Mouse (Mus musculus): ENCODE measurements around the gene Gm20605. TPM values are rescaled to one million over a fixed set of nuclear protein-coding genes. Genes with fewer than 3 reads are reported as not detected.
A peak's percentile ranks its signal among the peaks of the same experiment; 100 is the strongest.

The Gm20605 gene
- total and polyA plus RNA-seq, 2 experiments from 2014 or later = 2.4 to 6.1 TPM

DNA sequence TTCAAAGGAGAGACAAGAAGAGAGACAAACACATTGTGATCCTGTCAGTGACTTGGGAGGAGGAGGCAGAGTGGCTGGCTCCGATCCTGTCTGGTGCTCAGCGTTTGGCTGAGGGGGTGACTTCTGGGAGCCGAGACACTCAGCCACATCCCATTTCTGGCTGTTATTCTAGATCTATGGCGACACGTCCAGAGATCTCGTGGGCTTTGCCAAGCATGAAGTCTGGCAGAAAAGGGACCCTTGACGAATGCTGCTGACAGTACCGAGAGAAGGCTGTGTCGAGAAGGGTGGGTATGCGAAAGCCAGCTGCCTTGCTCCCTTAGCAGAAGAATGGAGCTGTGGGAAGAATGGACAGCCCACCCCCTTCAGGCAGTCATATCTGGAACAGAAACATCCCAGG is 40.0 kb downstream of the Gm20605 start:
- TF ChIP-seq CTCF (IDR thresholded peaks at IDR 0.05; ENCODE audit: low read depth) = no peak
- WGBS = 62% methylated on average over 10 of the region's 10 CpGs
- DNase-seq (peak; percentile 43), ATAC-seq (peak; percentile 47; the same call in 1 of the 2 replicates)
- no peak overlapping the region for H3K4me3 ChIP-seq (ENCODE audit: low read depth, low read length)
- H3K9ac ChIP-seq = no peak overlapping the region
- no peak overlapping the region for H3K4me2 ChIP-seq (ENCODE audit: low read depth)
- H3K27me3 ChIP-seq (ENCODE audit: insufficient read depth, low read length) = no peaks in the 10 kb centered on the region
- H3K36me3 ChIP-seq (ENCODE audit: insufficient read depth) = peaks cover 29% of the 10 kb centered on the region
- H3K27ac ChIP-seq (ENCODE audit: low read depth, low read length) = no peak overlapping the region
- no peaks in the 10 kb centered on the region for H3K9me3 ChIP-seq (ENCODE audit: low read length)
- no peaks in the 10 kb centered on the region for H3K4me1 ChIP-seq (ENCODE audit: insufficient read depth)

DNA sequence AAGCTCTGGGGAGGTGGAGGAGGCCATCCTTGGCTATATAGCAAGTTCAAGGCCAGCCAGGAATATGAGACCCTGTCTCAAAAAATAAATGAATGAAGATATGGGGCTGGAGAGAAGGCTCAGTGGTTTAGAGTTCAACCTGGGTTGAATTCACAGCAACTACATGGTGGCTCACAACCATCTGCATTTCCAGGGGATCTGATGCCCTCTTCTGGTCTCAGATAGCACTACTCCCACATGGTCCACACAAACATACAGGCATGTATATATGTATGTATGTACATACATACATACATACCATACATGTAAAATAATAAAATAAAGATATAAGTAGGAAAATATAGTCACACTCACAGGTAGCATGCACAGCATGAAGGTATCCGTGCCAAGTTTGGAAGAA is 41.3 kb downstream of the Gm20605 start:
- peak; percentile 48 for TF ChIP-seq CTCF (IDR thresholded peaks at IDR 0.05; ENCODE audit: low read depth)
- Histone ChIP-seq H3K36me3 (ENCODE audit: insufficient read depth) (peaks cover 18% of the 10 kb centered on the region), H3K4me1 (ENCODE audit: insufficient read depth) (no peaks in the 10 kb centered on the region), H3K4me3 (ENCODE audit: low read depth, low read length) (no peak overlapping the region), H3K9me3 (ENCODE audit: low read length) (no peaks in the 10 kb centered on the region), H3K9ac (no peak overlapping the region), H3K4me2 (ENCODE audit: low read depth) (no peak overlapping the region), H3K27ac (ENCODE audit: low read depth, low read length) (no peak overlapping the region), H3K27me3 (ENCODE audit: insufficient read depth, low read length) (no peaks in the 10 kb centered on the region)
- ATAC-seq (no peak), DNase-seq (no peak)
- 98% methylated on average over 1 of the region's 1 CpGs for WGBS

DNA sequence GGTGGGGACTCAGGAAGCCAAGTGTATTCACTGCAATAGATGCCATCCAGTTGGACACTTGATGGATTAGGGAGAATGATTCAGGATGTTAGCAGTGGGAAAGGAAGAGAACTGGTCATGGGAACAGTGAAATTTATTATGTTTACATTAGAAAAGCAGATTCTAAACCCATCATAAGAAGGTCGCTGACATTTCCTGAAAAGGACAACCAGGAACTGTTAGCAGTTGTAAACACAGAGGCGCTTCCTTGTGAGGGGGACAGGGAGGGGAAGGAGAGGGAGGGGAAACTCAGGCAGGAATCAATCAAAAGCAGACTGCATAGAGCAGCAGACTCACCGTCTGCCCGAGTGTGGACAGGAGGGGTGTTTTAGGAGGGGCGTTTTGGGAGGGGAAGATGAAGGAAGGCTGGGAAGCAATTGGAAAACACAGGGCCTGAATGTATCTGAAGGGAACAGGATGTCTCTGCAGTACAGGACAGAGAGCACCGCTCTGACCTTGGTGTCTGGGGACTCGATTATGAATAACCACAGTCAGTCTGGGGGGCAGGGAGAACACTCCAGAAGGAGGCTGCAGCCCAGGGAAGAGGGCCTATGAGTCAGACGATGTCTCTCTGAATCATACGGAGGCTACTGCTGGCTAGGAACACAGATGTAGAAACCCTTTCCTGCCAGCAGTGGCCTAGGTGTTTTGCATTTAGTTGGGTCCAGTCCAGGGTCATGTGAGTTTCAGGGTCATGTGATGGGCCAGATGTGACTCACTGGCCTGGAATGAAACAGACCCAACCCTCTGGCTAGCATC is 42.7 kb downstream of the Gm20605 start:
- Histone ChIP-seq H3K4me2 (ENCODE audit: low read depth) (no peak overlapping the region), H3K27ac (ENCODE audit: low read depth, low read length) (peak overlapping the region; percentile 45), H3K27me3 (ENCODE audit: insufficient read depth, low read length) (no peaks in the 10 kb centered on the region), H3K4me1 (ENCODE audit: insufficient read depth) (no peaks in the 10 kb centered on the region), H3K36me3 (ENCODE audit: insufficient read depth) (peaks cover 10% of the 10 kb centered on the region), H3K4me3 (ENCODE audit: low read depth, low read length) (no peak overlapping the region), H3K9ac (no peak overlapping the region), H3K9me3 (ENCODE audit: low read length) (no peaks in the 10 kb centered on the region)
- ATAC-seq = peak; percentile 25
- TF ChIP-seq CTCF (IDR thresholded peaks at IDR 0.05; ENCODE audit: low read depth) = no peak
- 49% methylated on average over 9 of the region's 9 CpGs for WGBS
- no peak for DNase-seq

DNA sequence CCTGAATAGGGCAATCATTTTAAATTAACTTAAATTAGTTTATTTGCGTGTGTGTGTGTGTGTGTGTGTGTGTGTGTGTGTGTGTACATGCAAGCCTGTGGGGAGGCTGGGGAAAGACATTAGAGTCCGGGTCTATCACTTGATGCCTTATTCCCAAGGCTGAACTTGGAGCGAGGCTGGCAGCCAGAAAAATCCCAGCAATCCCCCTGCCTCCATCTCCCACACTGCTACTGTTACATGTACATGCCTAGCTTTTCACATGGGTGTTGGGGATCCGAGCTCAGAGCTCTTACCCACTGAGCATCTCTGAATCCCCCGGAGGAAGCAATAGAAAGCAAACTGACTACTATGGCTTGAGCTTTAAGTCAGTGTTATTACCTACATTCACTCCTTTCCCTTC is 43.4 kb downstream of the Gm20605 start:
- H3K27ac ChIP-seq (ENCODE audit: low read depth, low read length) = no peak overlapping the region
- DNase-seq (no peak), ATAC-seq (no peak)
- H3K4me3 ChIP-seq (ENCODE audit: low read depth, low read length) = no peak overlapping the region
- no peaks in the 10 kb centered on the region for H3K27me3 ChIP-seq (ENCODE audit: insufficient read depth, low read length)
- no peaks in the 10 kb centered on the region for H3K4me1 ChIP-seq (ENCODE audit: insufficient read depth)
- no peak for TF ChIP-seq CTCF (IDR thresholded peaks at IDR 0.05; ENCODE audit: low read depth)
- no peak overlapping the region for H3K4me2 ChIP-seq (ENCODE audit: low read depth)
- H3K9ac ChIP-seq = no peak overlapping the region
- 86% methylated on average over 5 of the region's 5 CpGs for WGBS
- peaks cover 6% of the 10 kb centered on the region; the same call in 1 of the 2 replicates for H3K36me3 ChIP-seq (ENCODE audit: insufficient read depth)
- no peaks in the 10 kb centered on the region for H3K9me3 ChIP-seq (ENCODE audit: low read length)

DNA sequence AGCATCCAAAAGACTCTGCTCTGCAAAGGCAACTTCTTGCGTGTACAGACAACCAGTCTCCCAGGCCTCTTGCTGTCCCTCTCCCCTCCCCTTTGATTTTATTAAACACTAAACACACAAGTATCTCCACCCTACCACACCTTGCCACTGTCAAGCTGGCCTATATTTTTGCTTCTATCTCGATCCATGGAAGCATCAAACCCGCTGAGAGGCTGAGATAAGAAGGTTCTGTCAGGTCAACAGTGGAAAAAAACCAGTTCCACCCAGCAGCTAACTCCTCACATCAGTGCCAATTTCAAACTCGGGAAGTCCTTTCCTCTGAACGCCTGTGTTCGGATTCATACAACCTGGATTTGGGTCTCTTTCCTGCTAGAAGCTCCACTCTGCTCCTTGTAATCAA is 44.0 kb downstream of the Gm20605 start:
- Histone ChIP-seq H3K4me3 (ENCODE audit: low read depth, low read length) (no peak overlapping the region), H3K36me3 (ENCODE audit: insufficient read depth) (0 out of 2 replicates have a peak, but pooled peaks cover 3% of the 10 kb centered on the region), H3K4me2 (ENCODE audit: low read depth) (no peak overlapping the region), H3K9me3 (ENCODE audit: low read length) (no peaks in the 10 kb centered on the region), H3K27ac (ENCODE audit: low read depth, low read length) (no peak overlapping the region), H3K27me3 (ENCODE audit: insufficient read depth, low read length) (no peaks in the 10 kb centered on the region), H3K4me1 (ENCODE audit: insufficient read depth) (no peaks in the 10 kb centered on the region), H3K9ac (no peak overlapping the region)
- DNase-seq = no peak
- 90% methylated on average over 6 of the region's 6 CpGs for WGBS
- no peak for TF ChIP-seq CTCF (IDR thresholded peaks at IDR 0.05; ENCODE audit: low read depth)
- ATAC-seq = no peak

DNA sequence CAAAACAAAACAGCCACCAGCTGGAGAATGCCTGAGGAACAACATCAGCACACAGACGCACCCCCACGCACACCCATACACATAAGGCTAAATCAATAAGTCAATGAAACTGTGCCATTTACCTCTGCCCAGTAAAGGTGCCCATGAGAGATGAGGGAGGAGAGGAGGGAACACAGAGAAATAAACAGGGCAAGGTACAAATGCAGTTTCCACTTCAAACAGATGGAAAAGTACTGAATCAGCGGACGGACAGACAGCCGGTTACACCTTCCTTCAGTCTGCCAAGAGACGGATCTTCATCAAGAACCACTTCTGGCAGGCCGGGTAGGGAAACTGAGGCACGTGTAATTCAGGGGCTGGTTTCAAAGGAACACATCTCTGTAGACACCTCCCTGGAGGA is 45.8 kb downstream of the Gm20605 start:
- Histone ChIP-seq H3K36me3 (ENCODE audit: insufficient read depth) (0 out of 2 replicates have a peak, but pooled peaks cover 3% of the 10 kb centered on the region), H3K4me3 (ENCODE audit: low read depth, low read length) (no peak overlapping the region), H3K27ac (ENCODE audit: low read depth, low read length) (no peak overlapping the region), H3K4me1 (ENCODE audit: insufficient read depth) (no peaks in the 10 kb centered on the region), H3K9ac (no peak overlapping the region), H3K27me3 (ENCODE audit: insufficient read depth, low read length) (no peaks in the 10 kb centered on the region), H3K9me3 (ENCODE audit: low read length) (no peaks in the 10 kb centered on the region), H3K4me2 (ENCODE audit: low read depth) (no peak overlapping the region)
- no peak for TF ChIP-seq CTCF (IDR thresholded peaks at IDR 0.05; ENCODE audit: low read depth)
- WGBS = 98% methylated on average over 8 of the region's 8 CpGs
- no peak for ATAC-seq
- DNase-seq = no peak

DNA sequence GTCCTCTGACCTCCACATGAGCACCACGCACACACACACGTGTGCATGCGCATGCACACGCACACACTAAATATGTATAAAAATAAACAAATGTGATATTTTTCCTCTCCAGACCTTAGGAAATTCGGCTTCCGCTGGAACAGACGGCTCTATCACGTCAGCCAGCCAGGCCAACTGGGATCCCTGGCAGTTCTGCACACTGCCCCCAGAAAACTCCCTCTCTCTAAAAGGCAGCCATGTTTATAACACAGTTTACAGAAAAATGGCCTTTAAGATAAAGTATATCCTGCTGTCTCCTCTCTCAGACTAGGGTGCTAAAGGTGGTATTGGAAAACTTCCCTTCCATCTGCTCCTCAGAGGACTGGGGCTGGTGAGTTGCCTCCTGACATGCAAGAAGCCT is 48.9 kb downstream of the Gm20605 start:
- no peak for TF ChIP-seq CTCF (IDR thresholded peaks at IDR 0.05; ENCODE audit: low read depth)
- peak; percentile 51 for DNase-seq
- H3K4me2 ChIP-seq (ENCODE audit: low read depth) = no peak overlapping the region

More for the DNA sequence above, 48.9 kb downstream of the Gm20605 start:
- Histone ChIP-seq H3K9ac (no peak overlapping the region), H3K4me3 (ENCODE audit: low read depth, low read length) (no peak overlapping the region), H3K36me3 (ENCODE audit: insufficient read depth) (0 out of 2 replicates have a peak, but pooled peaks cover 3% of the 10 kb centered on the region), H3K4me1 (ENCODE audit: insufficient read depth) (peaks cover 4% of the 10 kb centered on the region; the same call in 1 of the 2 replicates), H3K27me3 (ENCODE audit: insufficient read depth, low read length) (no peaks in the 10 kb centered on the region), H3K9me3 (ENCODE audit: low read length) (no peaks in the 10 kb centered on the region), H3K27ac (ENCODE audit: low read depth, low read length) (no peak overlapping the region)
- ATAC-seq = peak; percentile 48; the same call in 1 of the 2 replicates
- WGBS = 79% methylated on average over 8 of the region's 8 CpGs

Measured in forebrain, postnatal 0 days (tissue).